Mouse (Mus musculus) left cerebral cortex, adult 2 months (tissue): Measurements from ENCODE around the gene Tead2. TPM values are rescaled to one million over a fixed set of nuclear protein-coding genes. Genes with fewer than 3 reads are reported as not detected.
"Not testable (repeated sequence)": the region's sequence is repeated elsewhere in the genome, so short reads cannot be mapped to it uniquely, and the experiment has no call there.

Experiments
- DNase-seq, 2 experiments: peaks; one replicate each; pipeline ENCODE4 v3.0.0; 2021 to 2022; ENCODE audit warnings: low spot score in 2 of 2, mixed read lengths in 1 of 2; ENCODE audit errors: extremely low spot score in 1 of 2
- H3K27ac ChIP-seq: fragments of 200-600 bp; 2 replicates; pipeline ENCODE4 v1.8.1; 2022
- H3K4me3 ChIP-seq: fragments of 200-600 bp; 2 replicates; pipeline ENCODE4 v1.8.1; 2022
- CTCF ChIP-seq: fragments of 200-600 bp; IDR thresholded peaks from 2 replicates; pipeline ENCODE4 v1.8.1; 2022; ENCODE audit warnings: antibody characterized with exemption, mild to moderate bottlenecking, moderate library complexity
- intact Hi-C: fragments of 180-260 bp; cut with DNase I; formaldehyde crosslinking; loops from one replicate; pipeline ENCODE4 v1.15.1; 2025
- long read RNA-seq, 2 experiments: library from polyadenylated mRNA; stranded (forward); transcript quantifications; one replicate each; pipeline ENCODE4 v2.0.0; 2021; ENCODE audit warnings: borderline mapping rate in 2 of 2
- total RNA-seq, 2 experiments: library from RNA; stranded (reverse); gene quantifications; 2 replicates each; pipeline ENCODE4 v1.2.3; 2021

Tead2 gene
- total RNA-seq, result 1 to 10 TPM; 3.9 to 4.1 TPM
- long read RNA-seq, experiment 1, partial matches to known transcripts, result 0 of 2 reads
- long read RNA-seq, experiment 1, other reads (novel, unspliced or antisense), result 1 of 2 reads
- long read RNA-seq, experiment 2, result 0 reads

- DNase-seq, result no peak
- Histone ChIP-seq H3K4me3 (peak within 1 kb of the TSS; percentile 44), H3K27ac (no peak within 1 kb of the TSS)
- no peak for TF ChIP-seq CTCF
- intact Hi-C loops, result no loop called here
These were observed at the start of gene Tead2 for GRCm38 (mm10) chr7:45215673-45216441. Gene Tead2 (plus strand): TSS chr7:45215753.

GRCm38 (mm10) chr7:45166950-45167401 lies 48.6 kb upstream of the Tead2 start:
- intact Hi-C loops, result loop anchor here (1.0 kb wide), 1 partner anchor 84 kb away; no protein-coding TSS in a partner anchor
- peak in 1 of 2 experiments; percentile 58 for DNase-seq
- peak overlapping the region; percentile 96 for H3K27ac ChIP-seq
- H3K4me3 ChIP-seq, result peak overlapping the region; percentile 69
- no peak for TF ChIP-seq CTCF

- DNase-seq, result peak in 1 of 2 experiments; percentile 65
- TF ChIP-seq CTCF, result no peak
- intact Hi-C loops, result loop anchor here (2.0 kb wide), 1 partner anchor 89 kb away; no protein-coding TSS in a partner anchor
- Histone ChIP-seq H3K4me3 (peak overlapping the region; percentile 43), H3K27ac (peak overlapping the region; percentile 93)
These were observed 47.6 kb upstream of the Tead2 start for GRCm38 (mm10) chr7:45167761-45168445.

GRCm38 (mm10) chr7:45168656-45169055 lies 46.9 kb upstream of the Tead2 start:
- no peak for DNase-seq
- Histone ChIP-seq H3K4me3 (peak overlapping the region; percentile 43), H3K27ac (peak overlapping the region; percentile 93)
- TF ChIP-seq CTCF, result no peak
- intact Hi-C loops, result loop anchor here (2.0 kb wide), 1 partner anchor 88 kb away; no protein-coding TSS in a partner anchor

- intact Hi-C loops, result loop anchor here (2.0 kb wide), 1 partner anchor 87 kb away; no protein-coding TSS in a partner anchor
- TF ChIP-seq CTCF, result no peak
- H3K4me3 ChIP-seq, result no peak overlapping the region
- H3K27ac ChIP-seq, result peak overlapping the region; percentile 93
- DNase-seq, result peak in 1 of 2 experiments; percentile 58
These were observed 46.1 kb upstream of the Tead2 start for GRCm38 (mm10) chr7:45169495-45169894.

- peak; percentile 67 for TF ChIP-seq CTCF
- intact Hi-C loops, result no loop called here
- no peak overlapping the region for H3K27ac ChIP-seq
- no peak overlapping the region for H3K4me3 ChIP-seq
- DNase-seq, result no peak
These were observed 42.6 kb upstream of the Tead2 start for GRCm38 (mm10) chr7:45172974-45173373.

- TF ChIP-seq CTCF, result peak; percentile 50
- H3K27ac ChIP-seq, intact Hi-C loops, H3K4me3 ChIP-seq, DNase-seq: not testable (repeated sequence)
These were observed 41.8 kb upstream of the Tead2 start for GRCm38 (mm10) chr7:45173772-45174171.

GRCm38 (mm10) chr7:45174567-45175280 lies 40.8 kb upstream of the Tead2 start:
- H3K4me3 ChIP-seq, result no peak overlapping the region
- TF ChIP-seq CTCF, result no peak
- intact Hi-C loops, result no loop called here
- H3K27ac ChIP-seq, result peak overlapping the region; percentile 50; the same call in 1 of the 2 replicates
- DNase-seq, result no peak

GRCm38 (mm10) chr7:45175398-45175797 lies 40.2 kb upstream of the Tead2 start:
- DNase-seq, result no peak
- intact Hi-C loops, result no loop called here
- no peak overlapping the region for H3K4me3 ChIP-seq
- no peak overlapping the region for H3K27ac ChIP-seq
- TF ChIP-seq CTCF, result no peak

- DNase-seq, result no peak
- TF ChIP-seq CTCF, result no peak
- intact Hi-C loops, result no loop called here
- H3K4me3 ChIP-seq, result no peak overlapping the region
- H3K27ac ChIP-seq, result no peak overlapping the region
These were observed 39.6 kb upstream of the Tead2 start for GRCm38 (mm10) chr7:45175929-45176328.

- H3K27ac ChIP-seq, result 0 out of 2 replicates have a peak overlapping the region, but pooled peaks have one; percentile 15
- no peak for DNase-seq
- intact Hi-C loops, result no loop called here
- H3K4me3 ChIP-seq, result no peak overlapping the region
- no peak for TF ChIP-seq CTCF
These were observed 39.2 kb upstream of the Tead2 start for GRCm38 (mm10) chr7:45176356-45176755.
